Mouse (Mus musculus) macrophage (primary cell): Measurements from ENCODE around the gene Gramd2. TPM values are rescaled to one million over a fixed set of nuclear protein-coding genes. Genes with fewer than 3 reads are reported as not detected.

Source experiments
- H3K27ac ChIP-seq: fragments of 350-480 bp; formaldehyde crosslinking; 2 replicates; pipeline ENCODE4 v1.9.0; 2021
- H3K36me3 ChIP-seq: fragments of 350-480 bp; formaldehyde crosslinking; 2 replicates; pipeline ENCODE4 v1.9.0; 2021; ENCODE audit errors: inconsistent target
- H3K4me3 ChIP-seq: fragments of 350-480 bp; formaldehyde crosslinking; 2 replicates; pipeline ENCODE4 v1.9.0; 2021; ENCODE audit errors: inconsistent target
- H3K79me2 ChIP-seq: fragments of 350-480 bp; formaldehyde crosslinking; 2 replicates; pipeline ENCODE4 v1.9.0; 2021; ENCODE audit errors: inconsistent target
- WGBS: methylation state at CpG from one replicate; pipeline ENCODE4 v1.1.7; 2026; ENCODE audit warnings: inconsistent platforms; ENCODE audit not compliant: missing documents; 5-methylcytosine and 5-hydroxymethylcytosine counted together
- polyA plus RNA-seq: library from polyadenylated mRNA; stranded (reverse); fragments of 250-400 nt; gene quantifications from 3 replicates; pipeline ENCODE4 v1.2.4, GENCODE M21; 2018; ENCODE audit warnings: inconsistent platforms

The Gramd2 gene
- polyA plus RNA-seq, 1 experiment from 2014 or later, result 0.20 TPM

GRCm38 (mm10) chr9:59723096-59723657 lies 43.2 kb downstream of the Gramd2 start:
- 28% methylated on average over 10 of the region's 10 CpGs for WGBS
- no peaks in the 10 kb centered on the region for H3K79me2 ChIP-seq
- H3K4me3 ChIP-seq, result no peak overlapping the region
- H3K36me3 ChIP-seq, result no peaks in the 10 kb centered on the region
- no peak overlapping the region for H3K27ac ChIP-seq

- Histone ChIP-seq H3K36me3 (no peaks in the 10 kb centered on the region), H3K4me3 (no peak overlapping the region), H3K79me2 (no peaks in the 10 kb centered on the region), H3K27ac (no peak overlapping the region)
- 88% methylated on average over 8 of the region's 8 CpGs for WGBS
Observed at GRCm38 (mm10) chr9:59723791-59724442, 44.0 kb downstream of the Gramd2 start.

- H3K36me3 ChIP-seq, result no peaks in the 10 kb centered on the region
- no peaks in the 10 kb centered on the region for H3K79me2 ChIP-seq
- no peak overlapping the region for H3K4me3 ChIP-seq
- no peak overlapping the region for H3K27ac ChIP-seq
- 69% methylated on average over 10 of the region's 10 CpGs for WGBS
Observed at GRCm38 (mm10) chr9:59725515-59725914, 45.6 kb downstream of the Gramd2 start.

- H3K27ac ChIP-seq, result no peak overlapping the region
- no peaks in the 10 kb centered on the region for H3K79me2 ChIP-seq
- no peak overlapping the region for H3K4me3 ChIP-seq
- WGBS, result 91% methylated on average over 10 of the region's 11 CpGs
- H3K36me3 ChIP-seq, result no peaks in the 10 kb centered on the region
Observed at GRCm38 (mm10) chr9:59727569-59728286, 47.8 kb downstream of the Gramd2 start.

GRCm38 (mm10) chr9:59731136-59731535 lies 51.2 kb downstream of the Gramd2 start:
- Histone ChIP-seq H3K36me3 (no peaks in the 10 kb centered on the region), H3K79me2 (no peaks in the 10 kb centered on the region), H3K27ac (no peak overlapping the region), H3K4me3 (no peak overlapping the region)
- WGBS, result 79% methylated on average over 5 of the region's 5 CpGs

GRCm38 (mm10) chr9:59733075-59733474 lies 53.1 kb downstream of the Gramd2 start:
- H3K4me3 ChIP-seq, result no peak overlapping the region
- WGBS, result 97% methylated on average over 6 of the region's 6 CpGs
- H3K27ac ChIP-seq, result no peak overlapping the region
- no peaks in the 10 kb centered on the region for H3K36me3 ChIP-seq
- no peaks in the 10 kb centered on the region for H3K79me2 ChIP-seq

- Histone ChIP-seq H3K27ac (peak overlapping the region; percentile 21), H3K36me3 (no peaks in the 10 kb centered on the region), H3K4me3 (no peak overlapping the region), H3K79me2 (no peaks in the 10 kb centered on the region)
- 94% methylated on average over 4 of the region's 4 CpGs for WGBS
Observed at GRCm38 (mm10) chr9:59735394-59735793, 55.5 kb downstream of the Gramd2 start.

- Histone ChIP-seq H3K36me3 (no peaks in the 10 kb centered on the region), H3K27ac (no peak overlapping the region), H3K79me2 (no peaks in the 10 kb centered on the region), H3K4me3 (no peak overlapping the region)
- WGBS, result 84% methylated on average over 2 of the region's 2 CpGs
Observed at GRCm38 (mm10) chr9:59740593-59740992, 60.6 kb downstream of the Gramd2 start.

GRCm38 (mm10) chr9:59743903-59744302 lies 64.0 kb downstream of the Gramd2 start:
- Histone ChIP-seq H3K79me2 (no peaks in the 10 kb centered on the region), H3K36me3 (no peaks in the 10 kb centered on the region), H3K4me3 (no peak overlapping the region), H3K27ac (no peak overlapping the region)
- 95% methylated on average over 3 of the region's 3 CpGs for WGBS

GRCm38 (mm10) chr9:59748387-59748786 lies 68.4 kb downstream of the Gramd2 start:
- WGBS, result 92% methylated on average over 2 of the region's 2 CpGs
- Histone ChIP-seq H3K79me2 (peaks cover 18% of the 10 kb centered on the region), H3K27ac (no peak overlapping the region), H3K4me3 (no peak overlapping the region), H3K36me3 (no peaks in the 10 kb centered on the region)

GRCm38 (mm10) chr9:59748969-59749368 lies 69.0 kb downstream of the Gramd2 start:
- H3K79me2 ChIP-seq, result peaks cover 24% of the 10 kb centered on the region
- 58% methylated on average over 9 of the region's 11 CpGs for WGBS
- H3K36me3 ChIP-seq, result no peaks in the 10 kb centered on the region
- no peak overlapping the region for H3K27ac ChIP-seq
- no peak overlapping the region for H3K4me3 ChIP-seq

- Histone ChIP-seq H3K36me3 (no peaks in the 10 kb centered on the region), H3K79me2 (peaks cover 31% of the 10 kb centered on the region), H3K27ac (peak overlapping the region; percentile 83), H3K4me3 (peak overlapping the region; percentile 74)
- 43% methylated on average over 12 of the region's 12 CpGs for WGBS
Observed at GRCm38 (mm10) chr9:59749581-59750265, 69.8 kb downstream of the Gramd2 start.

GRCm38 (mm10) chr9:59750267-59751065 lies 70.5 kb downstream of the Gramd2 start, which contains the start of the genes Senp8 and Myo9a:
Gene Senp8 (minus strand): TSS chr9:59750710.
Gene Myo9a (plus strand): TSS chr9:59750896.
- Histone ChIP-seq H3K4me3 (peak within 1 kb of the TSS; percentile 88), H3K79me2 (peaks cover 32% of the 10 kb centered on the region), H3K36me3 (no peaks in the 10 kb centered on the region), H3K27ac (peak within 1 kb of the TSS; percentile 83)
- under 1% methylated on average over 58 of the region's 59 CpGs for WGBS

GRCm38 (mm10) chr9:59751066-59751581 lies 71.2 kb downstream of the Gramd2 start:
- WGBS, result 2% methylated on average over 32 of the region's 49 CpGs
- H3K4me3 ChIP-seq, result peak overlapping the region; percentile 88
- H3K79me2 ChIP-seq, result peaks cover 37% of the 10 kb centered on the region
- H3K36me3 ChIP-seq, result no peaks in the 10 kb centered on the region
- peak overlapping the region; percentile 60 for H3K27ac ChIP-seq
